Mouse (Mus musculus): Measurements from ENCODE around the gene H2-Q4. TPM values are rescaled to one million over a fixed set of nuclear protein-coding genes. Genes with fewer than 3 reads are reported as not detected.
"Not testable (repeated sequence)": the region's sequence is repeated elsewhere in the genome, so short reads cannot be mapped to it uniquely, and the experiment has no call there.

Gene H2-Q4
- total and polyA plus RNA-seq, 2 experiments from 2014 or later = 1.2 to 5.3 TPM

DNA sequence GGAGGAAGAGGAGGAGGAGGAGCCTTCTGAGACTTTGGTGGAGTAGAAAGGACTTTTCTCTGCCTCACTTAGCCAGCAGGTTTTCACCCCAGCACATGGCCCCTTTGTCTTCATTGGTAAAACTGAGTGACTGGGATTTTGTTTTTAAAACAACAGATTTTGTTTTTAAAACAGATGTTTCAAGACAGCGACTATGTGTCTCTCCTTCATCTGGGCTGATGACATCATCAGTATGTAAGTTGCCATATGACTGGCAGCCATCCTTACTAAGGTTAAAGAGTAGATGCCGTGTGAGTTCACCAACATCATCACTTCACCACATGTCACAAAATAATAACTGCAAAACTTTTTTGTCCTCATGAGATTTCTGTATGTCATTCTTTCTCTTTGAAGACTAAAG, 25.3 kb upstream of the H2-Q4 start:
- Histone ChIP-seq H3K27ac (no peak overlapping the region), H3K4me2 (ENCODE audit: low read depth, low read length) (no peak overlapping the region), H3K27me3 (ENCODE audit: insufficient read depth, low read length) (no peaks in the 10 kb centered on the region), H3K4me3 (ENCODE audit: low read length) (no peak overlapping the region), H3K36me3 (ENCODE audit: insufficient read depth, low read length) (no peaks in the 10 kb centered on the region), H3K9ac (replicated peaks; ENCODE audit: low read length) (no peak overlapping the region), H3K9me3 (ENCODE audit: low read length) (no peaks in the 10 kb centered on the region), H3K4me1 (ENCODE audit: insufficient read depth, low read length) (no peaks in the 10 kb centered on the region)
- WGBS = 74% methylated on average over 2 of the region's 2 CpGs
- ATAC-seq (no peak), DNase-seq (ENCODE audit: low spot score) (no peak)
- TF ChIP-seq CTCF (IDR thresholded peaks at IDR 0.05; ENCODE audit: low read depth) = no peak

DNA sequence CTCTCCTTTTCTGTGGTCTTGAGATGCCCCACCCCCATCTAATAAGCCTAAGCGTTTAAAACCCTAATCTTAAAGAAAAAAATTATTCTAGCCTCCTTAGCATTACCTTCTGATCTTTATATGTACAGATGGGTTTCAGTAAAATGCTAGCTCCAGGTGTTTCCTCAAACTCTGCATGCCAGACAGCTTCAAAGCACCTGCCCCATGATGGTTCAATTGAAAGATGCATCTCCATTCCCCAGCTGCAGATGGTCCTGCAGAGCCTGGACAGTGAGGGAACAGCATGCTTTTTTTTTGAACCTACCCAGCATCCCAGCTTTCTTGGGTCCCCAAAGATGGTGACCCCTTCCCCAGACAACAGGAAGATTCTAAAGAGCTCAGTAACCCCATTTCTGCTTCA, 22.3 kb upstream of the H2-Q4 start:
- H3K36me3 ChIP-seq (ENCODE audit: insufficient read depth, low read length) = no peaks in the 10 kb centered on the region
- no peaks in the 10 kb centered on the region for H3K9me3 ChIP-seq (ENCODE audit: low read length)
- DNase-seq (ENCODE audit: low spot score) = no peak
- no peak for ATAC-seq
- 50% methylated on average over 1 of the region's 1 CpGs for WGBS
- no peak overlapping the region for H3K4me2 ChIP-seq (ENCODE audit: low read depth, low read length)
- no peak overlapping the region for H3K27ac ChIP-seq
- H3K9ac ChIP-seq (replicated peaks; ENCODE audit: low read length) = no peak overlapping the region
- no peak for TF ChIP-seq CTCF (IDR thresholded peaks at IDR 0.05; ENCODE audit: low read depth)
- no peaks in the 10 kb centered on the region for H3K27me3 ChIP-seq (ENCODE audit: insufficient read depth, low read length)
- H3K4me1 ChIP-seq (ENCODE audit: insufficient read depth, low read length) = no peaks in the 10 kb centered on the region
- H3K4me3 ChIP-seq (ENCODE audit: low read length) = no peak overlapping the region

DNA sequence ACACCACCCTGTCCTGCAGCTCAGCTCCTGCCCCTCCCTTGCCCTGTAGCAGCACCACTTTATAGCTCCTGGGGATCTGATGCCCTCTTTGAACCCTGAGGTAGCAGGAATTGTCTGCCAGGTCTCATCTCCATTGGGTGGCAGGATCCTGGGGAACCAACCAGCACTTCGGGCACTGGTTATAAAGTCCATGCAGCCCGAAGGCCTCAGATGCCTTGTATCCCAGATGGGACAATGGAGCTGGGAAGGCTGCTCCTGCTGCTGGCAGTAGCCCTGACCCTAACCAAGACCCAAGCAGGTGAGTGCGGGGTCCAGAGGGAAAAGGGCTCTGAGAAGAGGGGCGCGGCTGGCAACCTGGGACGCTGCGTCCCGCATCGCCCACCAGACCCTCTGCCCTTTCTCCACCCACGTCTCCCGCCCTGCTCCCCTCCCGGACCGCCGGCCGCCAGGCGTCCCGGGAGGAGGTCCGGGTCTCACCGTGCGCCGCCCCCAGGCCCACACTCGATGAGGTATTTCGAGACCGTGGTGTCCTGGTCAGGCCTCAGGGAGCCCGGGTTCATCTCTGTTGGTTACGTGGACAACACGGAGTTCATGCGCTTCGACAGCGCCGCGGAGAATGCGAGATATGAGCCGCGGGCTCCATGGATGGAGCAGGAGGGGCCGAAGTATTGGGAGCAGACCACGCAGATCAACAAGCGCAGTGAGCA, 20.5 kb upstream of the H2-Q4 start:
- Histone ChIP-seq H3K36me3 (ENCODE audit: insufficient read depth, low read length) (no peaks in the 10 kb centered on the region), H3K27ac (no peak overlapping the region), H3K27me3 (ENCODE audit: insufficient read depth, low read length) (no peaks in the 10 kb centered on the region), H3K4me2 (ENCODE audit: low read depth, low read length) (peak overlapping the region; percentile 56), H3K4me1 (ENCODE audit: insufficient read depth, low read length) (no peaks in the 10 kb centered on the region), H3K9me3 (ENCODE audit: low read length) (no peaks in the 10 kb centered on the region), H3K9ac (replicated peaks; ENCODE audit: low read length) (0 out of 2 replicates have a peak overlapping the region, but pooled peaks have one; percentile 18), H3K4me3 (ENCODE audit: low read length) (peak overlapping the region; percentile 33)
- ATAC-seq = peak; percentile 24; the same call in 1 of the 2 replicates
- no peak for TF ChIP-seq CTCF (IDR thresholded peaks at IDR 0.05; ENCODE audit: low read depth)
- peak; percentile 7 for DNase-seq (ENCODE audit: low spot score)
- 9% methylated on average over 38 of the region's 38 CpGs for WGBS

DNA sequence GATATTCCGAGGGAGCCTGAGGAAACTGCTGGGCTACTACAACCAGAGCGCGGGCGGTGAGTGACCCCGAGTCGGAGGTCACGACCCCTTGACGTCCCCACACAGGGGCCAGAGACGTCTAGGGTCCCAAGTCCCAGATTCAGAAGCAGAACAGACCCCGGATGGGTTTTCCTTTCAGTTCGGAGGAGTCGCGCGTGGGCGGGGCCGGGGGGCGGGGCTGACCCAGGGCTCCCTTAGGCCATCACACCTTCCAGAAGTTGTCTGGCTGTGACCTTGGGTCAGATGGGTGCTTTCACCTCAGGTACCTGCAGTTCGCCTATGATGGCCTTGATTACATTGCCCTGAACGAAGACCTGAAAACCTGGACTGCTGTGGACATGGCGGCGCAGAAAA, 20.0 kb upstream of the H2-Q4 start:
- Histone ChIP-seq H3K27me3 (ENCODE audit: insufficient read depth, low read length) (no peaks in the 10 kb centered on the region), H3K9me3 (ENCODE audit: low read length) (no peaks in the 10 kb centered on the region), H3K27ac (no peak overlapping the region), H3K9ac (replicated peaks; ENCODE audit: low read length) (0 out of 2 replicates have a peak overlapping the region, but pooled peaks have one; percentile 18), H3K36me3 (ENCODE audit: insufficient read depth, low read length) (no peaks in the 10 kb centered on the region), H3K4me1 (ENCODE audit: insufficient read depth, low read length) (no peaks in the 10 kb centered on the region), H3K4me2 (ENCODE audit: low read depth, low read length) (peak overlapping the region; percentile 56), H3K4me3 (ENCODE audit: low read length) (peak overlapping the region; percentile 33)
- TF ChIP-seq CTCF (IDR thresholded peaks at IDR 0.05; ENCODE audit: low read depth) = no peak
- WGBS = 22% methylated on average over 20 of the region's 21 CpGs
- DNase-seq (ENCODE audit: low spot score) = no peak
- 0 out of 2 replicates have a peak, but pooled peaks have one; percentile 27 for ATAC-seq

DNA sequence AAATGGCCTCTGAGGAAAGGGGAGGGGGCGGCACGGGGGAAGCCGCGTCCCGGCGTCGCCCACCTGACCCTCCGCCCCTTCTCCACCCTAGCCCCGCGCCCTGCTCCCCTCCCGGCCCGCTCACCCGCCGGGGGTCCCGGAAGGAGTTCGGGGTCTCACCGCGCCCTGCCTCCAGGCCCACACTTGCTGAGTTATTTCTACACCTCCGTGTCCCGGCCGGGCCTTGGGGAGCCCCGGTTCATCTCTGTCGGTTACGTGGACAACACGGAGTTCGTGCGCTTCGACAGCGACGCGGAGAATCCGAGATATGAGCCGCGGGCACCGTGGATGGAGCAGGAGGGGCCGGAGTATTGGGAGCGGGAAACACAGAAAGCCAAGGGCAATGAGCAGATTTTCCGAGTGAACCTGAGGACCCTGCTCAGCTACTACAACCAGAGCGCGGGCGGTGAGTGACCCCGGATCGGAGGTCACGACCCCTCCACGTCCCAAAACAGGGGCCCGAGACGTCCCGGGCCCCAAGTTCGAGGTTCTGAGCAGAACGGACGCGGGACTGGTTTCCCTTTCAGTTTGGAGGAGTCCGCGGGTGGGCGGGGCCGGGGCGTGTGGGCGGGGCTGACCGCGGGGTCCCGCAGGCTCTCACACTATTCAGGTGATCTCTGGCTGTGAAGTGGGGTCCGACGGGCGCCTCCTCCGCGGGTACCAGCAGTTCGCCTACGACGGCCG, 473 bp downstream of the H2-Q4 start:
- Histone ChIP-seq H3K4me3 (ENCODE audit: low read length) (peak overlapping the region; percentile 49), H3K4me1 (ENCODE audit: insufficient read depth, low read length) (no peaks in the 10 kb centered on the region), H3K27ac (no peak overlapping the region), H3K36me3 (ENCODE audit: insufficient read depth, low read length) (no peaks in the 10 kb centered on the region), H3K27me3 (ENCODE audit: insufficient read depth, low read length) (no peaks in the 10 kb centered on the region; the same call in 1 of the 2 replicates), H3K9me3 (ENCODE audit: low read length) (no peaks in the 10 kb centered on the region), H3K4me2 (ENCODE audit: low read depth, low read length) (peak overlapping the region; percentile 91), H3K9ac (replicated peaks; ENCODE audit: low read length) (peak overlapping the region; percentile 53)
- TF ChIP-seq CTCF (IDR thresholded peaks at IDR 0.05; ENCODE audit: low read depth) = no peak
- peak; percentile 27; the same call in 1 of the 2 replicates for ATAC-seq
- 2% methylated on average over 63 of the region's 70 CpGs for WGBS
- DNase-seq (ENCODE audit: low spot score) = peak; percentile 2

DNA sequence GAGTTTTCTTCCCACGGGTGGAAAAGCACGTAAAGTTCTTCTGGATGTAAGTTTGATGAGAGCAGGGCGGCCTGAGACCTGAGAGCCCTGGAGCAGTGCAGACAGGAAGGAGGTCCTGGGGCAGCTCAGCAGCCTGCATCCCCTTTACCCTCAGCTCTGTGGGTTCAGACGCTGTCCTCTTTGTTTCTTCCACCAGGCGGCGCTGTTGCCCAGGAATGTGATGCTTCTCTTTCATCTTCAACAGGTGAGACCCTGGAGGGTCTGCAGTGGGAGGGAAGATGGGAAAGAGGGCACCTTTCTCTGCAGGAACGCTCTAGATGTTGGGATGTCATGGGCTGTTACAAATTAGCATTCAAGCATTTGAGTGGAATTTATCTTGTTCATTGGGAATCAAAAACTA, 10.4 kb downstream of the H2-Q4 start:
- ATAC-seq; H3K4me1 ChIP-seq (ENCODE audit: insufficient read depth, low read length); H3K4me3 ChIP-seq (ENCODE audit: low read length); H3K36me3 ChIP-seq (ENCODE audit: insufficient read depth, low read length); H3K9me3 ChIP-seq (ENCODE audit: low read length); H3K27me3 ChIP-seq (ENCODE audit: insufficient read depth, low read length); H3K4me2 ChIP-seq (ENCODE audit: low read depth, low read length); H3K9ac ChIP-seq (replicated peaks; ENCODE audit: low read length); H3K27ac ChIP-seq: not testable (repeated sequence)
- peak; percentile 68 for TF ChIP-seq CTCF (IDR thresholded peaks at IDR 0.05; ENCODE audit: low read depth)
- WGBS = 5% methylated on average over 7 of the region's 7 CpGs
- peak; percentile 51 for DNase-seq (ENCODE audit: low spot score)

DNA sequence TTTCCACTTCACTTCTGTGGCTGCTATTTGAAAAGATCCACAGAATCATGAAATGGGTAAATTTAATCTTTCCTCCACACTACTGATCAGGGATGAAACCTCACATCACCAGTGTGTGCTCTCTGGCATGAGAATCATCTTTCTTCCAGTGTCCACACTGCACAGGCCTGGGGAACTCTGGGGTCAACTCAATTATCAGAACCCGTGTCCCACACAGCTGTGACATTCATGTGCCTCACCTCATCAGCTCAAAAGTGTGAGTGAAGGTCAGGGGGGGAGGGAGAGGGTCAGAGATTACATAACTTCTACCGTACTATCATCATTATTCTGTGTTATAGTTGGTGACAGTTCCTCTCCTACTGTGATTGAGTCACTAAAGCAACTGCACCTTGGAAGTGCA, 13.3 kb downstream of the H2-Q4 start:
- not testable (repeated sequence) for H3K4me1 ChIP-seq (ENCODE audit: insufficient read depth, low read length); H3K27me3 ChIP-seq (ENCODE audit: insufficient read depth, low read length); DNase-seq (ENCODE audit: low spot score); H3K36me3 ChIP-seq (ENCODE audit: insufficient read depth, low read length); ATAC-seq; H3K9me3 ChIP-seq (ENCODE audit: low read length); H3K4me2 ChIP-seq (ENCODE audit: low read depth, low read length); H3K4me3 ChIP-seq (ENCODE audit: low read length); H3K27ac ChIP-seq; H3K9ac ChIP-seq (replicated peaks; ENCODE audit: low read length)
- WGBS = 84% methylated on average over 2 of the region's 2 CpGs

DNA sequence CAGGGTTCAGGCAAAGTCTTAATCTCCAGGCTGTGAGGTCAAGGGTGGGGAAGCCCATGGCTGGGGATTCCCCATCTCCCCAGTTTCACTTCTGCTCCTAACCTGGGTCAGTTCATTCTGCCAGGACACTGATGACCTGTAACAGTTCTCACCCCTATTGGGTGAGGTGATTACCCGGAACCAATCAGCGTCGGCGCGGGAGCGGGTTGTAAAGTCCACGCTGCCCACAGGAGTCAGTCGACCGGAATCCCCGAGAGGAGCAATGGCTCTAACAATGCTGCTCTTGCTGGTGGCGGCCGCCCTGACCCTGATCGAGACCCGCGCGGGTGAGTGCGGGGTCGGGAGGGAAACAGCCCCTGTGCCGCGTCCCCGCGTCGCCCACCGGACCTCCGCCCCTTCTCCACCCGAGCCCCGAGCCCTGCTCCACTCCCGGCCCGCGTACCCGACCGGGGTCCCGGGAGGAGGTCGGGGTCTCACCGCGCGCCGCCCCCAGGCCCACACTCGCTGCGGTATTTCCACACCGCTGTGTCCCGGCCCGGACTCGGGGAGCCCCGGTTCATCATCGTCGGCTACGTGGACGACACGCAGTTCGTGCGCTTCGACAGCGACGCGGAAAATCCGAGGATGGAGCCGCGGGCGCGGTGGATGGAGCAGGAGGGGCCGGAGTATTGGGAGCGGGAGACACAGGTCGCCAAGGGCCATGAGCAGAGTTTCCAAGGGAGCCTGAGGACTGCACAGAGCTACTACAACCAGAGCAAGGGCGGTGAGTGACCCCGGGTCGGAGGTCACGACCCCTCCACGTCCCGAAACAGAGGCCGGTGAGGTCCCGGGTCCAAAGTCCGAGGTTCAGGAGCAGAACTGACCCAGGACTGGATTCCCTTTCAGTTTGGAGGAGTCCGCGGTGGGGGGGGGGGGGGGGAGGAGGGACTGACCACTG, 14.7 kb downstream of the H2-Q4 start:
- Histone ChIP-seq H3K4me3 (ENCODE audit: low read length) (peak overlapping the region; percentile 24), H3K4me2 (ENCODE audit: low read depth, low read length) (peak overlapping the region; percentile 38; the same call in 1 of the 2 replicates)
- not testable (repeated sequence) for H3K27ac ChIP-seq; H3K36me3 ChIP-seq (ENCODE audit: insufficient read depth, low read length); H3K27me3 ChIP-seq (ENCODE audit: insufficient read depth, low read length); H3K9ac ChIP-seq (replicated peaks; ENCODE audit: low read length); H3K9me3 ChIP-seq (ENCODE audit: low read length); DNase-seq (ENCODE audit: low spot score); H3K4me1 ChIP-seq (ENCODE audit: insufficient read depth, low read length)
- ATAC-seq = peak; percentile 86
- 1% methylated on average over 46 of the region's 75 CpGs for WGBS

DNA sequence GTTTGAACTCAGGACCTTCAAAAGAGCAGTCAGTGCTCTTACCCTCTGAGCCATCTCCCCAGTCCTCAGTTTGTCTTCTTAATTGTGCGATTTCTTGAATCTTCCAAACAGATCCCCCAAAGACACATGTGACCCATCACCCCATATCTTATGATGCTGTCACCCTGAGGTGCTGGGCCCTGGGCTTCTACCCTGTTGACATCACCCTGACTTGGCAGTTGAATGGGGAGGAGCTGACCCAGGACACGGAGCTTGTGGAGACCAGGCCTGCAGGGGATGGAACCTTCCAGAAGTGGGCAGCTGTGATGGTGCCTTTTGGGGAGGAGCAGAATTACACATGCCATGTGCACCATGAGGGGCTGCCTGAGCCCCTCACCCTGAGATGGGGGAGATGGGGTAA, 17.5 kb downstream of the H2-Q4 start:
- H3K9ac ChIP-seq (replicated peaks; ENCODE audit: low read length); H3K27ac ChIP-seq; H3K4me1 ChIP-seq (ENCODE audit: insufficient read depth, low read length); H3K27me3 ChIP-seq (ENCODE audit: insufficient read depth, low read length); ATAC-seq; H3K36me3 ChIP-seq (ENCODE audit: insufficient read depth, low read length); DNase-seq (ENCODE audit: low spot score); H3K9me3 ChIP-seq (ENCODE audit: low read length); H3K4me3 ChIP-seq (ENCODE audit: low read length); H3K4me2 ChIP-seq (ENCODE audit: low read depth, low read length): not testable (repeated sequence)
- WGBS = 85% methylated on average over 2 of the region's 2 CpGs
